Mouse (Mus musculus) embryonic facial prominence, embryonic 12.5 days (tissue): ENCODE measurements around the gene Abo. TPM values are rescaled to one million over a fixed set of nuclear protein-coding genes. Genes with fewer than 3 reads are reported as not detected.

Experiments
- ATAC-seq: fragments of 200-750 bp; cut with Nextera tagmentation; 2 replicates; pipeline ENCODE4 v1.8.0; 2017; ENCODE audit not compliant: insufficient number of reproducible peaks, insufficient read depth, low FRiP score, low TSS enrichment
- H3K27ac ChIP-seq: fragments of 300-500 bp; sonication (generic); 2 replicates; pipeline ENCODE4 v1.5.1; 2016; ENCODE audit warnings: mild to moderate bottlenecking
- H3K27me3 ChIP-seq: fragments of 300-500 bp; sonication (generic); 2 replicates; pipeline ENCODE4 v1.6.1; 2016; ENCODE audit warnings: mild to moderate bottlenecking, moderate library complexity
- H3K36me3 ChIP-seq: fragments of 300-500 bp; sonication (generic); 2 replicates; pipeline ENCODE4 v1.6.1; 2016; ENCODE audit warnings: mild to moderate bottlenecking
- H3K4me1 ChIP-seq: fragments of 300-500 bp; sonication (generic); 2 replicates; pipeline ENCODE4 v1.6.1; 2016
- H3K4me2 ChIP-seq: fragments of 300-500 bp; sonication (generic); replicated peaks from 2 replicates; pipeline ENCODE4 v1.6.1; 2016; ENCODE audit warnings: mild to moderate bottlenecking, moderate library complexity
- H3K4me3 ChIP-seq: fragments of 300-500 bp; sonication (generic); 2 replicates; pipeline ENCODE4 v1.5.1; 2016; ENCODE audit warnings: mild to moderate bottlenecking
- H3K9ac ChIP-seq: fragments of 300-500 bp; sonication (generic); 2 replicates; pipeline ENCODE4 v1.6.1; 2016; ENCODE audit warnings: mild to moderate bottlenecking, moderate library complexity
- H3K9me3 ChIP-seq: fragments of 300-500 bp; sonication (generic); 2 replicates; pipeline ENCODE4 v1.6.1; 2016; ENCODE audit warnings: mild to moderate bottlenecking, moderate library complexity
- WGBS: fragments of 180-500 bp; shearing (Covaris S2); methylation state at CpG from one replicate; pipeline ENCODE4 v1.1.7; 2016; 5-methylcytosine and 5-hydroxymethylcytosine counted together
- polyA plus RNA-seq: library from polyadenylated mRNA; unstranded; fragments of >200 nt; fragmentation: Nextera tagmentation; extraction: Ambion mirVana; gene quantifications from 2 replicates; pipeline ENCODE4 v1.2.1, GENCODE M21; 2016

Gene Abo
- polyA plus RNA-seq, 1 experiment from 2014 or later: not detected

DNA sequence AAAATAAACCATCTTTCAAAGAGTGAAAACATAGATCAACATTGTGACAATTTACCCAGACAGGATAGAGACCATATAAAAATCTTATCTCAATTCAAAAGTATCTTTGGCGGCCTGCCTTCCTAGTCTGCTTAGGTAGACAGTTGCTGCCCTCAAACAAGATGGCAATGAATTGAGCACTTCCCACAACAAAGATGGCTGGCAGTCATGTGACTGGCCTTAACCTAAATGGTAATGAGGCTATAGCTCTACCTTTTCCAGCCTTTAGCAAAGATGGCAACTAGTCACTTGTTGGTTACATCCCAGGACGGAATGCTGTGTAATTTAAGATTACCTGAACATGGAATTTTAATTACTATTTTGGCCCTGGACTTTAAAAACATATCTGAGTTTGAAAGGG, 32.3 kb downstream of the Abo start:
- Histone ChIP-seq H3K4me1 (no peaks in the 10 kb centered on the region), H3K27me3 (no peaks in the 10 kb centered on the region), H3K4me3 (no peak overlapping the region), H3K27ac (no peak overlapping the region), H3K4me2 (no peak overlapping the region), H3K9me3 (no peaks in the 10 kb centered on the region), H3K9ac (no peak overlapping the region), H3K36me3 (no peaks in the 10 kb centered on the region)
- ATAC-seq: no peak
- 82% methylated on average over 2 of the region's 2 CpGs for WGBS

DNA sequence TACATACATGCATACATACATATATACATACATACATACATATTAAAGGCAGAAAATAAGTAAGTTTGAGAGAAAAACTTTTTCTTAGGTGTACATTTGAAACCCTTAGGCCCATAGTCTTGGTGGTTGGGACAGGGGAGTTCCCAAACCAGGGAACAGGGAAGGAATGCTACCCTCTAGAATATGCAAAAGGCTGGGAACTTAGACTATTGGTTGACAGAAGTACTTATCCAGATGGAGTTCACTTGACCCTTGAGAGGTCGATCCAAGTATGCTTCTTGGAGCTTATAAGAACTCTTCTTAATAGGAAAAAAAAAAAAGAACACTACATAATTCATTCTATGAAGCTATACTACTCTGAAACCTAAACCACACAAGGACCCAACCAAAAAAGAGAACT, 36.7 kb downstream of the Abo start:
- Histone ChIP-seq H3K4me3 (no peak overlapping the region), H3K27me3 (no peaks in the 10 kb centered on the region), H3K4me1 (no peaks in the 10 kb centered on the region), H3K9ac (no peak overlapping the region), H3K27ac (no peak overlapping the region), H3K9me3 (no peaks in the 10 kb centered on the region), H3K4me2 (no peak overlapping the region), H3K36me3 (no peaks in the 10 kb centered on the region)
- WGBS: 77% methylated on average over 1 of the region's 1 CpGs
- ATAC-seq: no peak

DNA sequence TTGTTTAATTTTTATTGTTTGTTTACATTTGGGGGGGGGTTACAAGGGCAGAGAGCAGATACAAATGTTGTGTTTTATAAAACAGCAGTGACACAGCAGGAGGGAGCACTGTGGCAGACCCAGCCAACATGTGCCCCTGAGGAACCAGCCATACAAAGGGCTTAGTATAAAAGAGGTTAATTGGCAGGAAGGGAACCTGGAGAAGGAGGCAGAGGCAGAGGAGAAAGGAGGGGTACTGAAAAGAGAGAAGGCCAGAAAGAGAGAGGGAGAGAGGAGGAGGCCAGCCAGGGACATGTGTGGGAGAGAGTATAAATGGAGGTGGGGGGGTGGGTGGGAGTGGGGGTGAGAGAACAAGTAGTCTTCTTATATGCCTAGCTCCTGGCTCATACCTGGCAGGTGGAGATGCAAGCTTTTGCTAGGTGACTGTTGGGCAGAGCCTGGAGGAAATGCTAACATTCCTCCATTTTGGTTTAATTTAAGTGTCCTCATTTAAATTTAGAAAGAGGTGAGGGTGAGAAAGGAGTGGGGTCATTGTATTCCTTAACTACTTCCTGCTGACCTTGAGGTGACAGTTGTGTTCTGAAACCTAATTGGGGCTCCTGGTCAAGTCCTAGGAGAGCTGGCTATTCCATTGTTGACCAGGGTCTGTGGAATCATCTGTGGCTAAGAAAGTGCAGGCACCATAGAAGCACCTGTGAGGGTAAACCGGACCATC, 37.4 kb downstream of the Abo start:
- Histone ChIP-seq H3K4me3 (no peak overlapping the region), H3K36me3 (no peaks in the 10 kb centered on the region), H3K4me2 (no peak overlapping the region), H3K4me1 (no peaks in the 10 kb centered on the region), H3K27ac (no peak overlapping the region), H3K9ac (no peak overlapping the region), H3K9me3 (no peaks in the 10 kb centered on the region), H3K27me3 (no peaks in the 10 kb centered on the region)
- WGBS: 80% methylated on average over 1 of the region's 1 CpGs
- no peak for ATAC-seq

Other genes with a start within 250 kb of the Abo start
- 66.0 and 75.2 TPM in 2 replicates for gene Fam69b, start 236.5 kb downstream of the Abo start, polyA plus RNA-seq
- gene Lcn4, start 193.7 kb downstream of the Abo start, polyA plus RNA-seq: not detected in 2 replicates
- 31.4 and 31.5 TPM in 2 replicates for gene Surf6, start 37.9 kb upstream of the Abo start, polyA plus RNA-seq
- gene Med22, start 45.7 kb upstream of the Abo start, polyA plus RNA-seq: 72.1 and 74.2 TPM in 2 replicates
- gene Rpl7a, start 45.8 kb upstream of the Abo start, polyA plus RNA-seq: 565 and 574 TPM in 2 replicates
- gene Surf2, start 51.4 kb upstream of the Abo start, polyA plus RNA-seq: 43.8 and 44.1 TPM in 2 replicates
- 54.2 and 56.8 TPM in 2 replicates for gene Surf1, start 51.6 kb upstream of the Abo start, polyA plus RNA-seq
- 185 and 187 TPM in 2 replicates for gene Surf4, start 68.9 kb upstream of the Abo start, polyA plus RNA-seq
- 0.22 TPM in 1 of 2 replicates, not detected in the other for gene Stkld1, start 69.1 kb upstream of the Abo start, polyA plus RNA-seq
- 51.4 and 53.5 TPM in 2 replicates for gene Rexo4, start 99.4 kb upstream of the Abo start, polyA plus RNA-seq
- gene Adamts13, start 108.4 kb upstream of the Abo start, polyA plus RNA-seq: not detected in 2 replicates
- 94.1 and 96.9 TPM in 2 replicates for gene Cacfd1, start 144.9 kb upstream of the Abo start, polyA plus RNA-seq
- 1.0 and 1.9 TPM in 2 replicates for gene Slc2a6, start 163.0 kb upstream of the Abo start, polyA plus RNA-seq
- gene Mymk, start 207.2 kb upstream of the Abo start, polyA plus RNA-seq: 8.7 and 12.1 TPM in 2 replicates
- gene Adamtsl2, start 214.4 kb upstream of the Abo start, polyA plus RNA-seq: 4.4 and 6.9 TPM in 2 replicates